Mouse (Mus musculus) hindbrain, embryonic 15.5 days (tissue): ENCODE measurements around the gene Frmd4a. TPM values are rescaled to one million over a fixed set of nuclear protein-coding genes. Genes with fewer than 3 reads are reported as not detected.
"Not testable (repeated sequence)": the region's sequence is repeated elsewhere in the genome, so short reads cannot be mapped to it uniquely, and the experiment has no call there.

Experiments
- ATAC-seq: fragments of 200-750 bp; cut with Nextera tagmentation; 2 replicates; pipeline ENCODE4 v1.8.0; 2017; ENCODE audit warnings: low read depth, moderate number of reproducible peaks, moderate TSS enrichment; ENCODE audit not compliant: low FRiP score
- H3K27ac ChIP-seq: fragments of 300-500 bp; sonication (generic); replicated peaks from 2 replicates; pipeline ENCODE4 v1.5.1; 2015; ENCODE audit warnings: mild to moderate bottlenecking, inconsistent platforms
- H3K27me3 ChIP-seq: fragments of 300-500 bp; sonication (generic); 2 replicates; pipeline ENCODE4 v1.6.1; 2015; ENCODE audit warnings: control low read depth, inconsistent platforms
- H3K36me3 ChIP-seq: fragments of 300-500 bp; sonication (generic); 2 replicates; pipeline ENCODE4 v1.6.1; 2015; ENCODE audit warnings: control low read depth, inconsistent platforms
- H3K4me1 ChIP-seq: fragments of 300-500 bp; sonication (generic); replicated peaks from 2 replicates; pipeline ENCODE4 v1.6.1; 2015; ENCODE audit warnings: control low read depth, inconsistent platforms
- H3K4me2 ChIP-seq: fragments of 300-500 bp; sonication (generic); 2 replicates; pipeline ENCODE4 v1.6.1; 2015; ENCODE audit warnings: moderate library complexity, mild to moderate bottlenecking, inconsistent platforms
- H3K4me3 ChIP-seq: fragments of 300-500 bp; sonication (generic); 2 replicates; pipeline ENCODE4 v1.5.1; 2015; ENCODE audit warnings: mild to moderate bottlenecking, inconsistent platforms
- H3K9ac ChIP-seq: fragments of 300-500 bp; sonication (generic); 2 replicates; pipeline ENCODE4 v1.6.1; 2015; ENCODE audit warnings: inconsistent platforms
- H3K9me3 ChIP-seq: fragments of 300-500 bp; sonication (generic); 2 replicates; pipeline ENCODE4 v1.6.1; 2016; ENCODE audit warnings: control low read depth, inconsistent platforms
- WGBS: fragments of 180-500 bp; shearing (Covaris S2); methylation state at CpG from one replicate; pipeline ENCODE4 v1.1.7; 2015; 5-methylcytosine and 5-hydroxymethylcytosine counted together
- polyA plus RNA-seq: library from polyadenylated mRNA; unstranded; fragments of >200 nt; fragmentation: Nextera tagmentation; extraction: Ambion mirVana; gene quantifications from 2 replicates; pipeline ENCODE4 v1.2.1, GENCODE M21; 2015

The Frmd4a gene
- polyA plus RNA-seq, 1 experiment from 2014 or later: 56.1 TPM

- not testable (repeated sequence) for H3K9me3 ChIP-seq, H3K27ac ChIP-seq, H3K4me3 ChIP-seq, H3K4me2 ChIP-seq, ATAC-seq, H3K36me3 ChIP-seq, H3K27me3 ChIP-seq, H3K4me1 ChIP-seq, H3K9ac ChIP-seq
- WGBS: 96% methylated on average over 12 of the region's 12 CpGs
Observed at GRCm38 (mm10) chr2:4258803-4259202, 241.3 kb downstream of the Frmd4a start.

DNA sequence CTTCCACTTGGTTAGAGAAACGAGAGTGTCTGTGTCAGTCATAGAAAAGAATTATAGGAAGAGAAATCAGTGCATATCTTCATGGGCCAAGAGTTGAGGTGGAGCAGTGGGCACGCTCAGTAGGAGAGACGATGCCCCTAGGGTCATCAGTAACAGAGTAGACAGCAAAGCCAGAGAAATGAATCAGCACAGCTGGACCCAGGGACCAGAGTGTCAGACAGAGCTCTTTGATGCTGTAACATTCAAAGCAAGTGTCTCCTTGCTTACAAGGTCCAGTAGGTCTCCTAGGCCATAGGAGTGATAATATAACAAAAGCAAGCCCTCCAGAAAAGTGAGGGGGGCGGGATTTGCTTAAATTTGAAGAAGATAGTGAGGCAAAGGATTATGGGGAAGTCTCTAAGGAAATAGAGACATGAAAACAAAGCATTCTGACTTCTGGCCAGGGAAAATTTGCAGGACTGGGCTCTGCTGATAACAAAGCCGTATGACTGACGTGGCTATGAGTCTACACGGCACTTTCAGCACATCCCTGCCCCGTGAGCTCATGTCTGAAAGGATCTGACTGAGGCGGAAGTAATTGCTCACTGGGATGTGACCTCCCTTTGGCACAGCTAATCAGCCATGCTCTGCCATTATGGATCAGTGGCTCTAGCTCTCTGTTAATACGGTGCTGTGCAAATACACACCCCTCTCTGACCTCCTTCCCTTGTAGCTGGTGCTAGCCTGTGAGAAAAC, 243.0 kb downstream of the Frmd4a start:
- H3K36me3 ChIP-seq: no peaks in the 10 kb centered on the region
- H3K27ac ChIP-seq: no peak overlapping the region
- H3K4me1 ChIP-seq: peaks cover 9% of the 10 kb centered on the region
- no peaks in the 10 kb centered on the region for H3K9me3 ChIP-seq
- no peak overlapping the region for H3K4me2 ChIP-seq
- H3K9ac ChIP-seq: no peak overlapping the region
- H3K27me3 ChIP-seq: no peaks in the 10 kb centered on the region
- 22% methylated on average over 10 of the region's 10 CpGs for WGBS
- no peak overlapping the region for H3K4me3 ChIP-seq
- peak; percentile 53; the same call in 1 of the 2 replicates for ATAC-seq

DNA sequence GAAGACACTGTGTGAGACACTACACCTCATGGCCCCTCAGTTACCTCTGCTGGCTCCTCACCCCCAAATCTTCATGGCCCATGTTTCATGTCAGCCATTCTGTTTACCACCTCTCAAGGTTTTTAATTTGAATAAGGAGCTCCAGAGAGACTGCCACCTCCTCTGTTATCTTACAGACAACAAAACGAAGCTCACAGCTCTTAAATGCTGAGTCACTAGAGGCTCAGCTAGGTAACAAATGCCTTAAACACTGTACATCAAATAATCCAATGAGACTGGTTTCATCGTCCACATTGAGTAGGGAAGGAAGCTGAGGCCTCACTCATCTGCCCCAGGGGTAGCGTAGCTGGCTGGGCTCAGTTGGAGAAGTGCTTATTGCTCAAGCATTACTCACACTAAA, 245.2 kb downstream of the Frmd4a start:
- H3K4me1 ChIP-seq: peaks cover 9% of the 10 kb centered on the region
- no peaks in the 10 kb centered on the region for H3K27me3 ChIP-seq
- H3K36me3 ChIP-seq: no peaks in the 10 kb centered on the region
- no peak overlapping the region for H3K9ac ChIP-seq
- ATAC-seq: no peak
- no peak overlapping the region for H3K27ac ChIP-seq
- no peak overlapping the region for H3K4me2 ChIP-seq
- 80% methylated on average over 3 of the region's 3 CpGs for WGBS
- no peak overlapping the region for H3K4me3 ChIP-seq
- no peaks in the 10 kb centered on the region for H3K9me3 ChIP-seq

DNA sequence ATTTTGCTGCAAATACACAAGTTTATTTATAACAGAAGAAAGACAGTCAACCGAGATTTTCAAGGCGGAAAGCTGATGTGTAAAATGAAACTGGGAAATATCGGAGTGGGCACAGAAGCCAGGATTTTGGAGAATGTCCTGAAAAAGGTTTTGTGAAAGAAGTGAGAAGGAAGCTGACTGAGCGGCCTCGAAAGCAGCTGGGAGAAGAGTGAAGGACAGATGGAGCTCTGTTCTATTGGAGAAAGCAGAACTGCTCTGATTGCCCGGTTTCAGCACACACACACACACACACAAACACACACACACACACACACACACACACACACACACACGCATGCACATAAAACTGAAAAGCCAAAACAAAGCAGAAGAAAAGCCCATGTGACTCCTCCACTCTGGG, 249.9 kb downstream of the Frmd4a start:
- H3K4me3 ChIP-seq: no peak overlapping the region
- no peak overlapping the region for H3K4me2 ChIP-seq
- no peak overlapping the region for H3K27ac ChIP-seq
- H3K9me3 ChIP-seq: no peaks in the 10 kb centered on the region
- H3K4me1 ChIP-seq: no peaks in the 10 kb centered on the region
- 92% methylated on average over 7 of the region's 7 CpGs for WGBS
- ATAC-seq: no peak
- no peaks in the 10 kb centered on the region for H3K36me3 ChIP-seq
- H3K9ac ChIP-seq: no peak overlapping the region
- no peaks in the 10 kb centered on the region for H3K27me3 ChIP-seq

DNA sequence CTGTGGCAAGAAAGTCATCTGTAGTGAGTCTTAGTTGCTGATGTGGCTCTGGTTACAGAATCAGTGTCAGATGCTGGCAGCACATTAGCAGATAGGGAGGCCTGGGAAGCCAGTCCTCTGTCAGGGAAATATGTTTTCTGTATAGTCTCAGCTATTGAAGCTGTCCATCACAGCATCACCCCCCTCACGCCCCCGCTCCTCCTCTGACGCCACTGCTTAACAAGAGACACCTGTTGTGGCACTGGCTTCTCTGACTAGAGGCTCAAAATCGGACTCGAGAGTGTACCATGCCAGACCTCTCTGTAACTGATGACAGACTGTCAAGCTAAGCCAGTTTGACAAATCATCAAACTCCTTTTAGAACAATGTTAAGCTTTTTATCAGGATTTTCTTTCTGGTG, 265.3 kb downstream of the Frmd4a start:
- 54% methylated on average over 5 of the region's 5 CpGs for WGBS
- ATAC-seq: no peak
- Histone ChIP-seq H3K9ac (no peak overlapping the region), H3K4me2 (no peak overlapping the region), H3K27me3 (no peaks in the 10 kb centered on the region), H3K36me3 (no peaks in the 10 kb centered on the region), H3K4me3 (no peak overlapping the region), H3K27ac (no peak overlapping the region), H3K9me3 (no peaks in the 10 kb centered on the region), H3K4me1 (peaks cover 6% of the 10 kb centered on the region)

- Histone ChIP-seq H3K9me3 (no peaks in the 10 kb centered on the region), H3K27me3 (no peaks in the 10 kb centered on the region), H3K4me2 (no peak overlapping the region), H3K4me1 (peaks cover 6% of the 10 kb centered on the region), H3K9ac (no peak overlapping the region), H3K27ac (no peak overlapping the region), H3K4me3 (no peak overlapping the region), H3K36me3 (no peaks in the 10 kb centered on the region)
- 28% methylated on average over 4 of the region's 4 CpGs for WGBS
- ATAC-seq: no peak
Observed at GRCm38 (mm10) chr2:4285693-4286291, 268.3 kb downstream of the Frmd4a start.

- no peak overlapping the region for H3K27ac ChIP-seq
- peak; percentile 63; the same call in 1 of the 2 replicates for ATAC-seq
- 32% methylated on average over 8 of the region's 8 CpGs for whole genome bisulfite sequencing
- no peaks in the 10 kb centered on the region for H3K27me3 ChIP-seq
- peaks cover 6% of the 10 kb centered on the region for H3K4me1 ChIP-seq
- H3K36me3 ChIP-seq: no peaks in the 10 kb centered on the region
- H3K4me2 ChIP-seq: no peak overlapping the region
- no peak overlapping the region for H3K9ac ChIP-seq
- no peak overlapping the region for H3K4me3 ChIP-seq
- no peaks in the 10 kb centered on the region for H3K9me3 ChIP-seq
Observed at GRCm38 (mm10) chr2:4286390-4286901, 268.9 kb downstream of the Frmd4a start.

- WGBS: 98% methylated on average over 2 of the region's 2 CpGs
Observed at GRCm38 (mm10) chr2:4290475-4290874, 273.0 kb downstream of the Frmd4a start.

DNA sequence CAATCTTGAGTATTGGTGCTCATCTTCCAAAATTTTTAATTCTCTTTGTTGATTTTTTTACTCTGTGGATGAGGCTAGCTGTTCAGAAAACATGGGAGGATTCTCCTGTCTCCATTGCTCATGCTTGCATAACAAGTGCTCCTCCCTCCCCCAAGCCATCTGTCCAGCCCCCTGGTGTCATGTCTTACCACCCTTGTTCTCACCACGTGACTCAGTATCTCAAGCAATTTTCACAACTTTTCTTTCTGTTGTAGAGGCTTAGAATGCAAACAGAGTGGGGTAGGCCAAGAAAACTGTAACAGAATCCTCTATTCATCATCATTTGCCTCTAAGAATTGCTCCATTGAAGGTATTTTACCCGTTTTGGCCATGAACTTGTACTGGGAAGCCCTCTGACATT, 273.6 kb downstream of the Frmd4a start:
- peaks cover 5% of the 10 kb centered on the region for H3K4me1 ChIP-seq
- ATAC-seq: no peak
- WGBS: 66% methylated on average over 2 of the region's 2 CpGs
- H3K9me3 ChIP-seq: no peaks in the 10 kb centered on the region
- no peak overlapping the region for H3K27ac ChIP-seq
- H3K27me3 ChIP-seq: no peaks in the 10 kb centered on the region
- no peaks in the 10 kb centered on the region for H3K36me3 ChIP-seq
- no peak overlapping the region for H3K9ac ChIP-seq
- no peak overlapping the region for H3K4me3 ChIP-seq
- no peak overlapping the region for H3K4me2 ChIP-seq

More at GRCm38 (mm10) chr2:4290475-4290874, 273.0 kb downstream of the Frmd4a start:
- no peaks in the 10 kb centered on the region for H3K36me3 ChIP-seq
- H3K9me3 ChIP-seq: no peaks in the 10 kb centered on the region
- H3K9ac ChIP-seq: no peak overlapping the region
- peaks cover 6% of the 10 kb centered on the region for H3K4me1 ChIP-seq
- H3K4me3 ChIP-seq: no peak overlapping the region
- H3K27me3 ChIP-seq: no peaks in the 10 kb centered on the region
- no peak for ATAC-seq
- H3K4me2 ChIP-seq: no peak overlapping the region
- no peak overlapping the region for H3K27ac ChIP-seq

GRCm38 (mm10) chr2:4291671-4292070, 274.2 kb downstream of the Frmd4a start:
- no peak overlapping the region for H3K27ac ChIP-seq
- no peak overlapping the region for H3K9ac ChIP-seq
- ATAC-seq: no peak
- H3K4me3 ChIP-seq: no peak overlapping the region
- H3K36me3 ChIP-seq: no peaks in the 10 kb centered on the region
- H3K4me2 ChIP-seq: no peak overlapping the region
- H3K27me3 ChIP-seq: no peaks in the 10 kb centered on the region
- H3K4me1 ChIP-seq: no peaks in the 10 kb centered on the region; the same call in 1 of the 2 replicates
- 87% methylated on average over 3 of the region's 3 CpGs for WGBS
- H3K9me3 ChIP-seq: no peaks in the 10 kb centered on the region

DNA sequence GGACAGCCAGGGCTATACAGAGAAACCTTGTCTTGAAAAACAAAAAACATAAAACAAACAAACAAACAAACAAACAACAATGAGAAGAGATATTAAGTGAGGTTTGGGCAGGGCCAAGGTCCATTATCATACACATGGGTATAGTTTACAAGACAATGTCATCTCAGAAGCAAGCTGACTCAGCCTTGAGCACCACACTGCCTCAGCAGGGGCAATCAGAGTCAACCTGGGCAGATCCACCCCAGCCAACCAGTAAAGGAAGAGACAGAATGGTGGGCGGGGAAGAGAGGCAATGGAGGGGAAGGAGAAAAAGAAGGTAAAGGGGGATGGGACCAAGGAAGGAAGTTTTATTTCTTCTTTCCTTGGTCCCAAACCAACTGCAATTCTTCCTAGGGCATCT, 276.2 kb downstream of the Frmd4a start:
- Histone ChIP-seq H3K4me2 (no peak overlapping the region), H3K9me3 (no peaks in the 10 kb centered on the region), H3K9ac (no peak overlapping the region), H3K4me1 (peaks cover 7% of the 10 kb centered on the region), H3K36me3 (no peaks in the 10 kb centered on the region), H3K27ac (no peak overlapping the region), H3K4me3 (no peak overlapping the region), H3K27me3 (no peaks in the 10 kb centered on the region)
- WGBS: 94% methylated on average over 1 of the region's 1 CpGs
- no peak for ATAC-seq

DNA sequence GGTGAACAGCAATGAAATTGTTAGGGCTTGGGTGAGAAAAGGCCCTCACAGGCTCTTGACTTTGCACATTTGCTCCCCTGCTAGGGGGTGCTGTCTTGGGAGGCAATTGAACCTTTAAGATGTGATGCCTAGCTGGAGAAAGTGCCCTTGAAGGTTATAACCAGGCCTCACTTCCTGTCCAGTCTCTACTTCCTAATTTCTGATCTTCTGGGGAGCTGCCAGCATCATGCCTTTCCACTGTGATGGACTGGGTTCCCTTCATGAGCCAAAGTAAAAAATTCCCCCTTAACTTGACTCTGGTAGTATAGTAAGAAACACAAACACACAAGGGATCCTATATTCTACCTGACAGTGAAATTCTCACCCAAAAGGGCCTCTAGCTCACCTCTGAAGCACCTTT, 278.1 kb downstream of the Frmd4a start:
- H3K27ac ChIP-seq: no peak overlapping the region
- no peaks in the 10 kb centered on the region for H3K9me3 ChIP-seq
- no peaks in the 10 kb centered on the region for H3K36me3 ChIP-seq
- H3K27me3 ChIP-seq: no peaks in the 10 kb centered on the region
- no peak overlapping the region for H3K4me2 ChIP-seq
- H3K9ac ChIP-seq: no peak overlapping the region
- no peak for ATAC-seq
- H3K4me1 ChIP-seq: peaks cover 25% of the 10 kb centered on the region
- no peak overlapping the region for H3K4me3 ChIP-seq
